ENCODE assay signal across 23 mouse cellular contexts in the genomic region with DNA sequence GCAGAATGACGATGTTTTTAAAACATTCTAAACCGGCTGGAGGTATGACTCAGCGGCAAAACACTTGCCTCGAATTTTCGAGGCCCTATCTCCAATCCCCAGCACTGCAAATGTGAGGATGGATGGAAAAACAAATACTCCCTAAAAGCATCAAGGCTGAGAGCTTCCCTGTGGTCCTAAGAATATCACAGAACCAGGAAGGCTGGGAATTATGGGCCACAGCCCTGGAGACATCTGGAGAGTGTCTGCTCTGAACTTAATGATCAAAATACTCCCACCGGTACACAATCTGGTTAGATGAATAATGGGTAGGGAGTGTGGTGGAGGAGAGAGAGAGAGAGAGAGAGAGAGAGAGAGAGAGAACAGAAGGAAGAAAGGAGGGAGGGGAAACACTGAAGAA. TPM values are rescaled to one million over a fixed set of nuclear protein-coding genes. Genes with fewer than 3 reads are reported as not detected.
A peak's percentile ranks its signal among the peaks of the same experiment; 100 is the strongest.
DNase-seq lines count a peak whose midpoint lies in the region; ATAC-seq and TF ChIP-seq lines count a peak whose summit lies in the region.
"Had no signal": no experiment of that assay in that cellular context is flagged by ENCODE, and none has a peak within 500 bp of the region (broad histone marks: within the 10 kb centered on the region; RNA-seq: fewer than 3 reads in every experiment).

No protein-coding gene starts in this region.

- H3K4me3 ChIP-seq in heart, embryonic 13.5 days = no peak overlapping the region
- H3K4me3 ChIP-seq in kidney, embryonic 16.5 days (ENCODE audit: low read length) = no peak overlapping the region
- no peak overlapping the region for H3K4me3 ChIP-seq in heart, postnatal 0 days (ENCODE audit: low read depth, low read length)
- H3K4me3 ChIP-seq: forebrain, embryonic 15.5 days; hindbrain, embryonic 13.5 days; limb, embryonic 15.5 days; megakaryocyte, embryonic 14.5 days had no signal

- H3K27me3 ChIP-seq in heart, embryonic 13.5 days (replicated peaks) = no peaks in the 10 kb centered on the region
- no peaks in the 10 kb centered on the region for H3K27me3 ChIP-seq in kidney, embryonic 16.5 days (ENCODE audit: insufficient read depth, low read length)
- no peaks in the 10 kb centered on the region for H3K27me3 ChIP-seq in heart, postnatal 0 days (ENCODE audit: control insufficient read depth, insufficient read depth, low read length)
- H3K27me3 ChIP-seq: forebrain, embryonic 15.5 days; hindbrain, embryonic 13.5 days; limb, embryonic 15.5 days; megakaryocyte, embryonic 14.5 days had no signal

- peak; percentile 25 for DNase-seq in embryo, embryonic 11 days
- no peak for DNase-seq in embryo, embryonic 9.5 days (ENCODE audit: extremely low spot score)
- no peak for DNase-seq in heart, adult 18-20 months
- no peak for DNase-seq in kidney, postnatal 10 days
- DNase-seq in heart, postnatal 0 days (ENCODE audit: low spot score) = no peak
- DNase-seq: adrenal gland, postnatal 10 days; cerebellum, adult 2 months; cerebellum, postnatal 25 days; kidney, adult 11 months; left cerebral cortex, postnatal 4 days; lung, embryonic 14.5 days; midbrain, embryonic 14.5 days; retina, postnatal 1 day; right cerebral cortex, postnatal 25 days; spleen, adult 18-20 months; thymus, postnatal 36 days had no signal

- WGBS in heart, embryonic 13.5 days = 16% methylated on average over 6 of the region's 6 CpGs
- 18% methylated on average over 6 of the region's 6 CpGs for WGBS in kidney, embryonic 16.5 days
- 23% methylated on average over 6 of the region's 6 CpGs for WGBS in heart, postnatal 0 days

- ATAC-seq in heart, embryonic 13.5 days (ENCODE audit: extremely low read depth, insufficient number of reproducible peaks, low FRiP score, low TSS enrichment) = no peak
- peak; percentile 71 for ATAC-seq in kidney, embryonic 16.5 days (ENCODE audit: low FRiP score, low TSS enrichment)
- ATAC-seq in heart, postnatal 0 days (ENCODE audit: insufficient read depth, low read depth) = peak; percentile 62
- ATAC-seq: forebrain, embryonic 15.5 days had no signal

- H3K36me3 ChIP-seq in heart, embryonic 13.5 days = no peaks in the 10 kb centered on the region
- no peaks in the 10 kb centered on the region for H3K36me3 ChIP-seq in kidney, embryonic 16.5 days (ENCODE audit: insufficient read depth, low read length)
- no peaks in the 10 kb centered on the region for H3K36me3 ChIP-seq in heart, postnatal 0 days (replicated peaks; ENCODE audit: control insufficient read depth, insufficient read depth, low read length)
- H3K36me3 ChIP-seq: forebrain, embryonic 15.5 days; hindbrain, embryonic 13.5 days; limb, embryonic 15.5 days had no signal

- peak overlapping the region; percentile 40; the same call in 1 of the 2 replicates for H3K27ac ChIP-seq in heart, embryonic 13.5 days (replicated peaks)
- H3K27ac ChIP-seq in kidney, embryonic 16.5 days (ENCODE audit: low read length) = peak overlapping the region; percentile 61; the same call in 1 of the 2 replicates
- no peak overlapping the region for H3K27ac ChIP-seq in heart, postnatal 0 days (ENCODE audit: low read depth)
- H3K27ac ChIP-seq: forebrain, embryonic 15.5 days; hindbrain, embryonic 13.5 days; limb, embryonic 15.5 days; liver, embryonic 14.5 days had no signal

- no peaks in the 10 kb centered on the region for H3K9me3 ChIP-seq in heart, embryonic 13.5 days
- H3K9me3 ChIP-seq in kidney, embryonic 16.5 days (ENCODE audit: low read length) = no peaks in the 10 kb centered on the region
- no peaks in the 10 kb centered on the region for H3K9me3 ChIP-seq in heart, postnatal 0 days (replicated peaks; ENCODE audit: control insufficient read depth, low read length)
- H3K9me3 ChIP-seq: forebrain, embryonic 15.5 days; hindbrain, embryonic 13.5 days; limb, embryonic 15.5 days; megakaryocyte, embryonic 14.5 days had no signal

- TF ChIP-seq EP300 in heart, postnatal 0 days (IDR thresholded peaks at IDR 0.05; ENCODE audit: low read depth) = no peak

- no peak for TF ChIP-seq CTCF in heart, postnatal 0 days (IDR thresholded peaks at IDR 0.05; ENCODE audit: low read depth)

- H3K9ac ChIP-seq in heart, embryonic 13.5 days = no peak overlapping the region
- no peak overlapping the region for H3K9ac ChIP-seq in kidney, embryonic 16.5 days (replicated peaks; ENCODE audit: low read length)
- H3K9ac ChIP-seq in heart, postnatal 0 days (replicated peaks; ENCODE audit: low read depth, low read length) = no peak overlapping the region
- H3K9ac ChIP-seq: forebrain, embryonic 15.5 days; hindbrain, embryonic 13.5 days; limb, embryonic 15.5 days; liver, embryonic 14.5 days; lung, embryonic 14.5 days had no signal

- peaks cover 21% of the 10 kb centered on the region for H3K4me1 ChIP-seq in heart, embryonic 13.5 days
- H3K4me1 ChIP-seq in kidney, embryonic 16.5 days (ENCODE audit: insufficient read depth, low read length) = peaks cover 5% of the 10 kb centered on the region; the same call in 1 of the 2 replicates
- no peaks in the 10 kb centered on the region for H3K4me1 ChIP-seq in heart, postnatal 0 days (ENCODE audit: control insufficient read depth, insufficient read depth)
- H3K4me1 ChIP-seq: limb, embryonic 15.5 days; megakaryocyte, embryonic 14.5 days had no signal

- no peak overlapping the region for H3K4me2 ChIP-seq in heart, embryonic 13.5 days
- no peak overlapping the region for H3K4me2 ChIP-seq in kidney, embryonic 16.5 days (replicated peaks; ENCODE audit: low read depth, low read length)
- no peak overlapping the region for H3K4me2 ChIP-seq in heart, postnatal 0 days (ENCODE audit: low read depth, low read length)
- H3K4me2 ChIP-seq: forebrain, embryonic 15.5 days; hindbrain, embryonic 13.5 days; limb, embryonic 15.5 days; lung, embryonic 14.5 days had no signal

RNA-seq across cellular contexts. Expression of a gene that starts 48.8 kb away (rescaled TPM):
- polyA plus RNA-seq in heart, embryonic 13.5 days (2015; fragmentation: Nextera tagmentation; extraction: Ambion mirVana) = 13.3 and 14.6 TPM in 2 replicates
- total RNA-seq in heart, adult 18-20 months (2021) = 10 to 100 TPM; 11.7 to 15.8 TPM
- polyA plus RNA-seq in kidney, embryonic 16.5 days (2015; fragmentation: Nextera tagmentation; extraction: Ambion mirVana) = 18.1 and 18.3 TPM in 2 replicates
- 19.0 and 30.8 TPM in 2 replicates for total RNA-seq in heart, postnatal 0 days (2014; rRNA removed; ENCODE audit: low replicate concordance)
- 6.2 and 6.6 TPM in 2 replicates for polyA plus RNA-seq in heart, postnatal 0 days (2015; fragmentation: Nextera tagmentation; extraction: Ambion mirVana)
